Mouse (Mus musculus): ENCODE data around the gene Fbxl13. TPM values are rescaled to one million over a fixed set of nuclear protein-coding genes. Genes with fewer than 3 reads are reported as not detected.

Gene Fbxl13
- polyA plus RNA-seq, 2 experiments, result 0.05 to 0.08 TPM

- no peak for ATAC-seq (ENCODE audit: insufficient read depth)
- no peak for TF ChIP-seq EP300 (IDR thresholded peaks at IDR 0.05; ENCODE audit: low read depth)
- Histone ChIP-seq H3K4me2 (ENCODE audit: low read depth) (no peak overlapping the region), H3K4me1 (replicated peaks; ENCODE audit: control insufficient read depth in 2 of 2, insufficient read depth in 2 of 2, low read length in 1 of 2) (peaks cover 0 to 3% of the 10 kb centered on the region in 2 experiments; a peak in 3 of 4 replicates), H3K4me3 (ENCODE audit: insufficient read depth in 1 of 2, low read depth in 2 of 2, low read length in 2 of 2) (no peak overlapping the region), H3K27ac (no peak overlapping the region), H3K9ac (replicated peaks) (no peak overlapping the region), H3K9me3 (ENCODE audit: control insufficient read depth, low read length) (no peaks in the 10 kb centered on the region), H3K27me3 (ENCODE audit: control insufficient read depth, insufficient read depth, low read length) (no peaks in the 10 kb centered on the region), H3K36me3 (replicated peaks; ENCODE audit: control insufficient read depth, insufficient read depth, low read depth) (no peaks in the 10 kb centered on the region)
- WGBS (ENCODE audit: insufficient replicate concordance), result 67% methylated on average over 10 of the region's 10 CpGs
- DNase-seq (ENCODE audit: low read depth in 3 of 3, low spot score in 3 of 3), result no peak
These were observed 39.6 kb upstream of the Fbxl13 start for GRCm38 (mm10) chr5:21685001-21685400.

GRCm38 (mm10) chr5:21683811-21684210, 38.4 kb upstream of the Fbxl13 start:
- no peak for TF ChIP-seq CTCF (IDR thresholded peaks at IDR 0.05; ENCODE audit: low read depth)
- TF ChIP-seq EP300 (IDR thresholded peaks at IDR 0.05; ENCODE audit: low read depth), result no peak
- Histone ChIP-seq H3K27me3 (ENCODE audit: control insufficient read depth, insufficient read depth, low read length) (no peaks in the 10 kb centered on the region), H3K4me1 (replicated peaks; ENCODE audit: control insufficient read depth in 2 of 2, insufficient read depth in 2 of 2, low read length in 1 of 2) (peaks cover 0 to 3% of the 10 kb centered on the region in 2 experiments; a peak in 3 of 4 replicates), H3K4me2 (ENCODE audit: low read depth) (no peak overlapping the region), H3K27ac (no peak overlapping the region), H3K36me3 (replicated peaks; ENCODE audit: control insufficient read depth, insufficient read depth, low read depth) (no peaks in the 10 kb centered on the region), H3K4me3 (ENCODE audit: insufficient read depth in 1 of 2, low read depth in 2 of 2, low read length in 2 of 2) (no peak overlapping the region), H3K9ac (replicated peaks) (no peak overlapping the region), H3K9me3 (ENCODE audit: control insufficient read depth, low read length) (no peaks in the 10 kb centered on the region)
- ATAC-seq (ENCODE audit: insufficient read depth), result no peak
- WGBS (ENCODE audit: insufficient replicate concordance), result 78% methylated on average over 9 of the region's 9 CpGs
- DNase-seq (ENCODE audit: low read depth in 3 of 3, low spot score in 3 of 3), result no peak

GRCm38 (mm10) chr5:21680940-21681339, 35.5 kb upstream of the Fbxl13 start:
- Histone ChIP-seq H3K4me2 (ENCODE audit: low read depth) (no peak overlapping the region), H3K9me3 (ENCODE audit: control insufficient read depth, low read length) (no peaks in the 10 kb centered on the region), H3K4me3 (ENCODE audit: insufficient read depth in 1 of 2, low read depth in 2 of 2, low read length in 2 of 2) (no peak overlapping the region), H3K36me3 (replicated peaks; ENCODE audit: control insufficient read depth, insufficient read depth, low read depth) (no peaks in the 10 kb centered on the region), H3K27me3 (ENCODE audit: control insufficient read depth, insufficient read depth, low read length) (no peaks in the 10 kb centered on the region), H3K4me1 (replicated peaks; ENCODE audit: control insufficient read depth in 2 of 2, insufficient read depth in 2 of 2, low read length in 1 of 2) (no peaks in the 10 kb centered on the region; a peak in 2 of 4 replicates), H3K27ac (no peak overlapping the region), H3K9ac (replicated peaks) (no peak overlapping the region)
- no peak for TF ChIP-seq CTCF (IDR thresholded peaks at IDR 0.05; ENCODE audit: low read depth)
- TF ChIP-seq EP300 (IDR thresholded peaks at IDR 0.05; ENCODE audit: low read depth), result no peak
- ATAC-seq (ENCODE audit: insufficient read depth) (no peak), DNase-seq (ENCODE audit: low read depth in 3 of 3, low spot score in 3 of 3) (no peak)
- WGBS (ENCODE audit: insufficient replicate concordance), result 63% methylated on average over 5 of the region's 5 CpGs

GRCm38 (mm10) chr5:21680029-21680428, 34.6 kb upstream of the Fbxl13 start:
- Histone ChIP-seq H3K9me3 (ENCODE audit: control insufficient read depth, low read length) (no peaks in the 10 kb centered on the region), H3K27me3 (ENCODE audit: control insufficient read depth, insufficient read depth, low read length) (no peaks in the 10 kb centered on the region), H3K9ac (replicated peaks) (no peak overlapping the region), H3K27ac (no peak overlapping the region), H3K4me3 (ENCODE audit: insufficient read depth in 1 of 2, low read depth in 2 of 2, low read length in 2 of 2) (no peak overlapping the region), H3K36me3 (replicated peaks; ENCODE audit: control insufficient read depth, insufficient read depth, low read depth) (no peaks in the 10 kb centered on the region), H3K4me1 (replicated peaks; ENCODE audit: control insufficient read depth in 2 of 2, insufficient read depth in 2 of 2, low read length in 1 of 2) (no peaks in the 10 kb centered on the region; a peak in 2 of 4 replicates), H3K4me2 (ENCODE audit: low read depth) (no peak overlapping the region)
- TF ChIP-seq EP300 (IDR thresholded peaks at IDR 0.05; ENCODE audit: low read depth) (no peak), CTCF (IDR thresholded peaks at IDR 0.05; ENCODE audit: low read depth) (no peak)
- WGBS (ENCODE audit: insufficient replicate concordance), result 76% methylated on average over 4 of the region's 4 CpGs
- DNase-seq (ENCODE audit: low read depth in 3 of 3, low spot score in 3 of 3), result no peak
- no peak for ATAC-seq (ENCODE audit: insufficient read depth)

- no peak overlapping the region for H3K9ac ChIP-seq (replicated peaks)
- no peak for TF ChIP-seq EP300 (IDR thresholded peaks at IDR 0.05; ENCODE audit: low read depth)
- no peak for TF ChIP-seq CTCF (IDR thresholded peaks at IDR 0.05; ENCODE audit: low read depth)
- H3K9me3 ChIP-seq (ENCODE audit: control insufficient read depth, low read length), result no peaks in the 10 kb centered on the region
- DNase-seq (ENCODE audit: low read depth in 3 of 3, low spot score in 3 of 3) (no peak), ATAC-seq (ENCODE audit: insufficient read depth) (no peak)
- no peak overlapping the region for H3K4me2 ChIP-seq (ENCODE audit: low read depth)
- H3K27me3 ChIP-seq (ENCODE audit: control insufficient read depth, insufficient read depth, low read length), result no peaks in the 10 kb centered on the region
- H3K36me3 ChIP-seq (replicated peaks; ENCODE audit: control insufficient read depth, insufficient read depth, low read depth), result no peaks in the 10 kb centered on the region
- H3K4me3 ChIP-seq (ENCODE audit: insufficient read depth in 1 of 2, low read depth in 2 of 2, low read length in 2 of 2), result no peak overlapping the region
- peaks cover 3 to 4% of the 10 kb centered on the region in 2 experiments for H3K4me1 ChIP-seq (replicated peaks; ENCODE audit: control insufficient read depth in 2 of 2, insufficient read depth in 2 of 2, low read length in 1 of 2)
- WGBS (ENCODE audit: insufficient replicate concordance), result 82% methylated on average over 9 of the region's 9 CpGs
- no peak overlapping the region for H3K27ac ChIP-seq
These were observed 32.9 kb upstream of the Fbxl13 start for GRCm38 (mm10) chr5:21678363-21678762.

Data from liver, embryonic 14.5 days (tissue).